Mouse (Mus musculus) macrophage (primary cell): ENCODE results near the gene Bend6. TPM values are rescaled to one million over a fixed set of nuclear protein-coding genes. Genes with fewer than 3 reads are reported as not detected.
A peak's percentile ranks its signal among the peaks of the same experiment; 100 is the strongest.
"Not testable (repeated sequence)": the region's sequence is repeated elsewhere in the genome, so short reads cannot be mapped to it uniquely, and the experiment has no call there.

Experiments
- H3K27ac ChIP-seq: fragments of 350-480 bp; formaldehyde crosslinking; 2 replicates; pipeline ENCODE4 v1.9.0; 2021
- H3K36me3 ChIP-seq: fragments of 350-480 bp; formaldehyde crosslinking; 2 replicates; pipeline ENCODE4 v1.9.0; 2021; ENCODE audit errors: inconsistent target
- H3K4me3 ChIP-seq: fragments of 350-480 bp; formaldehyde crosslinking; 2 replicates; pipeline ENCODE4 v1.9.0; 2021; ENCODE audit errors: inconsistent target
- H3K79me2 ChIP-seq: fragments of 350-480 bp; formaldehyde crosslinking; 2 replicates; pipeline ENCODE4 v1.9.0; 2021; ENCODE audit errors: inconsistent target
- WGBS: methylation state at CpG from one replicate; pipeline ENCODE4 v1.1.7; 2026; ENCODE audit warnings: inconsistent platforms; ENCODE audit not compliant: missing documents; 5-methylcytosine and 5-hydroxymethylcytosine counted together
- polyA plus RNA-seq: library from polyadenylated mRNA; stranded (reverse); fragments of 250-400 nt; gene quantifications from 3 replicates; pipeline ENCODE4 v1.2.4, GENCODE M21; 2018; ENCODE audit warnings: inconsistent platforms

Gene Bend6
- polyA plus RNA-seq, 1 experiment from 2014 or later = 0.76 TPM

DNA sequence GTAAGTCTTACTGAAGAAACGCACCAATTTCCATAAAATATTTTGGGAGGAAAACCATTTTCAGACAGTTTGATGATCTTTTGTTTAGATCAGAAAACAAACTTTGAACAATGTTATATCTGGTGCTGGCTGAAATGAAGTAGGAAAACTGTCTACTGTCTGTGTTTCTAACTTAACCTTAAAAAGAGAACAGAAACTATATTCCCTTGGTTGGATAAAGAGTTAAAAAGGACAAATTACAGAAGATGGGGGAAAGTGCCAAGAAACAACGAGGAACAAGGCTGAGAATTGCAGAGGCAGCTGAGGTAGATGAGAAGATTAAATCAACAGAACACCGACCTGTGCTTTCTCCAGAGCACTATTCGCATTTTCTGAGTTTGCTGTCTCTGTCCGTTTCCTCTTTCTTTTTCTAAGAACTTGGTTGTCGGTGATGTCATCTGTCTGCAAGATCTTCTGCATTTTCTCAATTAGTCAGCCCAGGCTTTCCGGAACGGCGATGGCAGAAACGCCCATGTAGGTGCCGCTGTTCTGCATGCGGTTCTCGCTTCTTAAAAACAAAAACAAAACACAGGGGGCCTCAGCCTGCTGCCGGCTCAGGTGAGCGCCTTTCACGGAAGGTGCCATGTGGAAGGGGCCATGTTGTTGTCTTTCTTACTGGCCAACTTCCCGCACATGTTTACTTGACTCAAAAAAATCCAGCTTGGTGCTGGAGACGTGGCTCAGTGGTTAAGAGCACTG, 24.3 kb downstream of the Bend6 start:
- Histone ChIP-seq H3K4me3 (peak overlapping the region; percentile 28), H3K79me2 (no peaks in the 10 kb centered on the region), H3K27ac (peak overlapping the region; percentile 48), H3K36me3 (no peaks in the 10 kb centered on the region)
- 3% methylated on average over 18 of the region's 18 CpGs for WGBS

DNA sequence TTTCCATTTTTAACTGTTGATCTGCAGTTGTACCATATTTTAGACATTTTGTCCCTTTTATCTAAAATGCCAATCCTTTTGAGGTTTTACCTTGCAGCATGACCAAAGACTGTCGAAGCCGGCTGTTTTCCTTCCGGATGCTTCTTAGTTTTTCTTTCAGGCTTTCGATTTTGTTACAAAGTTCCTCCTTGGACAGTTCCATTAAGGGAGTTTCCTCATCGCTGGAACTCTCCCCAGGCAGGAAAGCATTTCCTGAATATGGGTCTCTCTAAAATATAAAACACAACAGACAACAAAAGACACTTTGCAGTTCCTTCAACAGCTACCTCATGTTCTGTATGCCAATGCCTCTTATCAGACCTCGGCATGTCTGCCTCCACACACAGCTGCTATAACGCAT, 29.4 kb downstream of the Bend6 start:
- Histone ChIP-seq H3K4me3 (no peak overlapping the region), H3K79me2 (no peaks in the 10 kb centered on the region), H3K36me3 (no peaks in the 10 kb centered on the region), H3K27ac (no peak overlapping the region)
- 88% methylated on average over 7 of the region's 7 CpGs for WGBS

DNA sequence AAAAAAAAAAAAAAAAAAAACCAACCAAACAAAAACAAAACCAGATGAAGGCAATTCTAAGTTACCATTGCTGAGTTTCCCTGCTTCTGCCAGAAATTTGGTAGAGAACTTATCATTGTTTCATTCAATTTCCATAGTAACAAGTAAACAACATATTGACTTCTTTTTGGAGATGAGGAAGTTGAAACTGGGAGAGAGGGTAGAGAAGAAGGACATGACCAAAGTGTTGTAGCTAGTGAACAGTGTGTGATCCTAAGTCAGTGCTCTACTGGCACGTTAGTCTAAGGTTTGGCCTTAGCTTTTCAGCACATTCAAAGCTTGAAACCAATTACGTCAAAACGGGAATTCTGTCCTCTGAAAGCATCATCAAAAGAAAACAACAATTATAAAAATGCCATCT, 31.2 kb downstream of the Bend6 start:
- 75% methylated on average over 3 of the region's 3 CpGs for WGBS
- H3K79me2 ChIP-seq = no peaks in the 10 kb centered on the region
- no peaks in the 10 kb centered on the region for H3K36me3 ChIP-seq
- H3K27ac ChIP-seq = peak overlapping the region; percentile 17; the same call in 1 of the 2 replicates
- H3K4me3 ChIP-seq = no peak overlapping the region

- Histone ChIP-seq H3K4me3 (no peak overlapping the region), H3K27ac (no peak overlapping the region)
- WGBS = 74% methylated on average over 6 of the region's 6 CpGs
Observed at GRCm38 (mm10) chr1:33875691-33876090, 31.9 kb downstream of the Bend6 start.

GRCm38 (mm10) chr1:33873561-33873960, 34.1 kb downstream of the Bend6 start:
- H3K27ac ChIP-seq = no peak overlapping the region
- 98% methylated on average over 4 of the region's 5 CpGs for WGBS
- no peak overlapping the region for H3K4me3 ChIP-seq
- H3K36me3 ChIP-seq = no peaks in the 10 kb centered on the region
- H3K79me2 ChIP-seq = no peaks in the 10 kb centered on the region

More at GRCm38 (mm10) chr1:33875691-33876090, 31.9 kb downstream of the Bend6 start:
- Histone ChIP-seq H3K79me2 (no peaks in the 10 kb centered on the region), H3K36me3 (no peaks in the 10 kb centered on the region)

DNA sequence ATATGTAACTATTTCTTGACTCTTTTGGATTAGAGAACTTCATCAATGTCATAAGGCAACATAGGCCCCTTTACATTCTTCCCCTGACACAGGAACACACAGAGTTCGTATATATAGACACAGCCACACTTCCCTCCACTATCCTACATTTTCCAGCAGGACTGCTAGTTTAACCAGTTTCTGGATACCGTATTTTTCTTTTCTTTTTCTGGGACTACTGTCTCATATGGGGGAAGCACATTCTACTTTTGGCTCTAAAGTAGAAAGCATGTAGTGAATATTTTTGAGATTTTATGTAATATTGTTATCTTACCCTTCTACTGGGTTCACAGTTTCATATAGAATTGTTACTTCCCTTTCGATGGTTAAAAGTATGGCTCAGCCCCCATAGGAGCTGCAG, 38.2 kb downstream of the Bend6 start:
- WGBS = 78% methylated on average over 3 of the region's 3 CpGs
- no peaks in the 10 kb centered on the region for H3K79me2 ChIP-seq
- H3K27ac ChIP-seq = no peak overlapping the region
- no peaks in the 10 kb centered on the region for H3K36me3 ChIP-seq
- no peak overlapping the region for H3K4me3 ChIP-seq

- Histone ChIP-seq H3K27ac (no peak overlapping the region), H3K36me3 (no peaks in the 10 kb centered on the region), H3K79me2 (no peaks in the 10 kb centered on the region), H3K4me3 (no peak overlapping the region)
- WGBS = 73% methylated on average over 2 of the region's 2 CpGs
Observed at GRCm38 (mm10) chr1:33869031-33869430, 38.6 kb downstream of the Bend6 start.

- Histone ChIP-seq H3K79me2 (no peaks in the 10 kb centered on the region), H3K27ac (no peak overlapping the region)
- WGBS = 83% methylated on average over 2 of the region's 2 CpGs
Observed at GRCm38 (mm10) chr1:33846807-33847206, 60.8 kb downstream of the Bend6 start.

GRCm38 (mm10) chr1:33843823-33844222, 63.8 kb downstream of the Bend6 start:
- WGBS = 87% methylated on average over 6 of the region's 6 CpGs

More at GRCm38 (mm10) chr1:33846807-33847206, 60.8 kb downstream of the Bend6 start:
- Histone ChIP-seq H3K36me3 (no peaks in the 10 kb centered on the region), H3K4me3 (no peak overlapping the region)

DNA sequence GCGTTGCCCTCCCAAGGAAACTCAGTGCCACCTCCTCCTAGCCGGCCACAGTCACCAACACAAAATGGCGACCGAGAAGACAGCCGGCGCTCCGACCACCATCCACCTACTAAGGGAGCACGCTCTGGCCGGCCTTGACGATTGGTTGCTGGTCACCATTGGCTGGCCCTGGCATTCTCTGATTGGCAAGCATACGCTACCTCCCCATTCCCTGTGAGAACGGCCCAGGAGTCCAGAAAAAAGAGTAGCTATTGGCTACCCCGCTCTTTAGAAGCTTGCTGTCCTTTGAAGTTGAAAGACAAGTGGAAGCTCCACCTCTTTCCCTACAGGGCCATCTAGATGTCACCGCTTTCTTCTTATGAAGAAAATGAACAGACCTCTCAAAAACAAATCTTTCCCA, 68.7 kb downstream of the Bend6 start:
- not testable (repeated sequence) for H3K27ac ChIP-seq, H3K4me3 ChIP-seq
- 95% methylated on average over 13 of the region's 14 CpGs for WGBS

More at GRCm38 (mm10) chr1:33843823-33844222, 63.8 kb downstream of the Bend6 start:
- Histone ChIP-seq H3K27ac (no peak overlapping the region), H3K36me3 (no peaks in the 10 kb centered on the region), H3K4me3 (no peak overlapping the region), H3K79me2 (no peaks in the 10 kb centered on the region)

GRCm38 (mm10) chr1:33830586-33830985, 77.0 kb downstream of the Bend6 start:
- H3K79me2 ChIP-seq = no peaks in the 10 kb centered on the region
- H3K4me3 ChIP-seq = no peak overlapping the region
- no peak overlapping the region for H3K27ac ChIP-seq
- H3K36me3 ChIP-seq = no peaks in the 10 kb centered on the region
- WGBS = 69% methylated on average over 4 of the region's 4 CpGs

More for the DNA sequence above, 68.7 kb downstream of the Bend6 start:
- H3K79me2 ChIP-seq, H3K36me3 ChIP-seq: not testable (repeated sequence)

GRCm38 (mm10) chr1:33817931-33818330, 89.7 kb downstream of the Bend6 start:
- WGBS = 93% methylated on average over 2 of the region's 2 CpGs
- Histone ChIP-seq H3K4me3 (no peak overlapping the region), H3K36me3 (no peaks in the 10 kb centered on the region), H3K79me2 (peaks cover 9% of the 10 kb centered on the region), H3K27ac (no peak overlapping the region)

GRCm38 (mm10) chr1:33813868-33814794, 93.5 kb downstream of the Bend6 start, which contains the start of gene Zfp451:
Gene Zfp451 (minus strand): TSS chr1:33814595.
- WGBS = under 1% methylated on average over 85 of the region's 85 CpGs
- Histone ChIP-seq H3K27ac (peak within 1 kb of the TSS; percentile 42), H3K79me2 (peaks cover 47% of the 10 kb centered on the region), H3K36me3 (0 out of 2 replicates have a peak, but pooled peaks cover 6% of the 10 kb centered on the region), H3K4me3 (peak within 1 kb of the TSS; percentile 73)

DNA sequence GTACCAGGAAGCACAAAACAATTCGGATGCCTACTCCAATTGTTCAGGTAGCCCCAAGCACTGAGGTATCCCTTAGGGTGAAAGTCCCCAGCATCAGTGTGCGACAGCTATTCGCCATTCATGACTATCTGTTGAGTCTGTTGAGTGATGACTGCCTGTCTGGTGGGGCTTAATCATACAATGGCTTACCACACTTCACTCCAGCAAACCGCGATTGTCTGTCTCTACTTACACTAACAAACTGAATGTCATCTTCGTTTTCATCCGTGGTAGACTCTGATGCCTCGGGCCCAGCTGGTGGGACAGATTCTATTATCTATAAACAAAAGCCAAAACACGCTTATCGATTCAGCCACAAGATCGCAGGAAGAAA, 94.1 kb downstream of the Bend6 start:
- peak overlapping the region; percentile 73 for H3K4me3 ChIP-seq
- peak overlapping the region; percentile 42 for H3K27ac ChIP-seq
- WGBS = 16% methylated on average over 11 of the region's 11 CpGs
- H3K79me2 ChIP-seq = peaks cover 54% of the 10 kb centered on the region
- H3K36me3 ChIP-seq = peaks cover 12% of the 10 kb centered on the region

GRCm38 (mm10) chr1:33803323-33803722, 104.3 kb downstream of the Bend6 start:
- Histone ChIP-seq H3K4me3 (no peak overlapping the region), H3K79me2 (peaks cover 76% of the 10 kb centered on the region), H3K27ac (no peak overlapping the region), H3K36me3 (peaks cover 42% of the 10 kb centered on the region)
- 96% methylated on average over 2 of the region's 2 CpGs for WGBS
